Mouse (Mus musculus): ENCODE data around the gene Fgfr2. TPM values are rescaled to one million over a fixed set of nuclear protein-coding genes. Genes with fewer than 3 reads are reported as not detected.

Gene Fgfr2
- total and polyA plus RNA-seq, 2 experiments from 2014 or later = 12.1 to 32.6 TPM

DNA sequence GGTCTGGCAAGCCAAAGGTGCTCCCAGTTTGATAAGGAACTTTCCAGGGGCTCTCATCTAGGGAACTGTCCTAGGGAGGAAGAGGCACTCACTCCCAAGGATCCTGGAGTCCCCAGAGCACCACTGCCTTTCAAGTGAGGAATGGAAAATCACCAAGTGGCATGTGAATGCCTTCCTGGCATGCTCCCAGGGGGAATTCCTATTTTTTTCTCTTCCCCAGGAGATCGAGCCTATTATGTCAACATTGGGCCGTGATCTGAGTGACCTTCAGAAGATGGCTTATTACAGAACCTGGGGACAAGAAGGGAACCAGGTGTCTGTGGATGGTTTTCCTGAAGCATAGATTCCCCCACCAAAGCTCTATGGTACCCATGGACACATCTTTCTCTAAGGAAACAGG lies 371.4 kb downstream of the Fgfr2 start:
- no peak for TF ChIP-seq CTCF (IDR thresholded peaks at IDR 0.05)
- Histone ChIP-seq H3K36me3 (ENCODE audit: insufficient read depth, low read length) (no peaks in the 10 kb centered on the region), H3K27ac (ENCODE audit: low read depth, low read length) (no peak overlapping the region), H3K9me3 (ENCODE audit: low read length) (no peaks in the 10 kb centered on the region), H3K27me3 (ENCODE audit: insufficient read depth, low read length) (no peaks in the 10 kb centered on the region), H3K9ac (replicated peaks; ENCODE audit: low read length, poor library complexity, severe bottlenecking) (no peak overlapping the region), H3K4me1 (ENCODE audit: insufficient read depth, low read length) (peaks cover 7% of the 10 kb centered on the region), H3K4me2 (ENCODE audit: low read depth, low read length, poor library complexity, severe bottlenecking) (no peak overlapping the region), H3K4me3 (ENCODE audit: low read depth, low read length) (no peak overlapping the region)
- DNase-seq (ENCODE audit: low spot score) (no peak), ATAC-seq (ENCODE audit: low FRiP score) (no peak)
- 57% methylated on average over 2 of the region's 2 CpGs for WGBS

DNA sequence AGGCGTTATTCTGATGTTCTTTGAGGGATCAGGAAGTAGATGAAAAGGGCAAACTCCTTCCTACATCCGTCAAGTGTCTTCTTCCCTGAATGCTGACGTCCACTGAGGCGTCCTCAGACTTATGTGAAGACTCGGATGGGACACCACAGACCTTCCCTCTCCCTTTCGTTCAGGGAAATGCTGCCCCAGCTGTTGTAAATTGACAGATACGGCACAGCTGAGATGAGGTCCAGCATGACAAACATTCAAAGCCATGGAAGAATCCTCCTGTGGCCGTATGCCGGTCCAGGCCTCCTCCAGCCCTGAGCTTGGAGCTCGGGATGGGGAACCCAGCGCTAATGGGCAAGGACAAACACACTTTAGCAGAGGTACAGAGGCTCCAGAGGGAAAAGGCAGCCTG lies 373.6 kb downstream of the Fgfr2 start:
- 91% methylated on average over 11 of the region's 11 CpGs for WGBS
- DNase-seq (ENCODE audit: low spot score) (no peak), ATAC-seq (ENCODE audit: low FRiP score) (no peak)
- peaks cover 3% of the 10 kb centered on the region; the same call in 1 of the 2 replicates for H3K4me1 ChIP-seq (ENCODE audit: insufficient read depth, low read length)
- no peak overlapping the region for H3K4me3 ChIP-seq (ENCODE audit: low read depth, low read length)
- no peaks in the 10 kb centered on the region for H3K36me3 ChIP-seq (ENCODE audit: insufficient read depth, low read length)
- no peak overlapping the region for H3K27ac ChIP-seq (ENCODE audit: low read depth, low read length)
- TF ChIP-seq CTCF (IDR thresholded peaks at IDR 0.05) = no peak
- no peaks in the 10 kb centered on the region for H3K9me3 ChIP-seq (ENCODE audit: low read length)
- H3K9ac ChIP-seq (replicated peaks; ENCODE audit: low read length, poor library complexity, severe bottlenecking) = no peak overlapping the region
- H3K27me3 ChIP-seq (ENCODE audit: insufficient read depth, low read length) = no peaks in the 10 kb centered on the region
- no peak overlapping the region for H3K4me2 ChIP-seq (ENCODE audit: low read depth, low read length, poor library complexity, severe bottlenecking)

DNA sequence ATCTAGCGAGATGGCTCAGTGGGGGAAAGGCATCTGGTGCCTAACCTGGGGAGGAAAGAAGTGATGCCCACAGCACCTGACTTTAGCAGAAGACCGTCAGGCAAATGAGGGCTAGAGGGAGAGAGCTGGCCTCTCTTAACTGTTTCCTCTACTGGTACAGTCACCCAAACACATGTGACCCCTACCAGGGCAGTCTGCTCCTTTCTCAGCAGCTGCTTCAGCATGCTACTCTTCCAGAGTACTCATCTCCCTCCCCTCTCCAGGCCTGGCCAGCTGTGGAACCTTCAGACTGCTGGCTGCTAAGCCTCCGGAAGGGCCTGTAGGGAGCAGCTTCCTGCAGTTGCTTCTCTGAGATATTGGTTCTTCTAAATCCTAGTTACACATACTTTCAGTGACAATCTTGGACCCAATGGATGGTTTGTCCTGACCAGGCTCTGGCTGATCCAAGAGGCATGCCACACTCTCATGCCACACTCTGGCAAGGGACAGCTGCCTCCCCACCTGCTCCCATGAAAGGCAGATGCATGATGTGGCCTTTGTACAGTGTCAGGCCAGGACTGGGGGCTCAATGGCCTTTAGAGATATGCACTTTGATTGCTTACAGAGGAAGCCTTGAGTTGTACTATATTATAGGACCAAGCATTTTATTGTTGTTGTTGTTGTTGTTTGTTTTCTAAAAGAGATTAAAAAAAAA lies 374.9 kb downstream of the Fgfr2 start:
- ATAC-seq (ENCODE audit: low FRiP score) (no peak), DNase-seq (ENCODE audit: low spot score) (no peak)
- Histone ChIP-seq H3K4me1 (ENCODE audit: insufficient read depth, low read length) (no peaks in the 10 kb centered on the region), H3K36me3 (ENCODE audit: insufficient read depth, low read length) (no peaks in the 10 kb centered on the region), H3K4me2 (ENCODE audit: low read depth, low read length, poor library complexity, severe bottlenecking) (no peak overlapping the region), H3K27me3 (ENCODE audit: insufficient read depth, low read length) (no peaks in the 10 kb centered on the region), H3K27ac (ENCODE audit: low read depth, low read length) (no peak overlapping the region), H3K4me3 (ENCODE audit: low read depth, low read length) (no peak overlapping the region), H3K9me3 (ENCODE audit: low read length) (no peaks in the 10 kb centered on the region), H3K9ac (replicated peaks; ENCODE audit: low read length, poor library complexity, severe bottlenecking) (no peak overlapping the region)
- WGBS = 91% methylated on average over 3 of the region's 3 CpGs
- no peak for TF ChIP-seq CTCF (IDR thresholded peaks at IDR 0.05)

DNA sequence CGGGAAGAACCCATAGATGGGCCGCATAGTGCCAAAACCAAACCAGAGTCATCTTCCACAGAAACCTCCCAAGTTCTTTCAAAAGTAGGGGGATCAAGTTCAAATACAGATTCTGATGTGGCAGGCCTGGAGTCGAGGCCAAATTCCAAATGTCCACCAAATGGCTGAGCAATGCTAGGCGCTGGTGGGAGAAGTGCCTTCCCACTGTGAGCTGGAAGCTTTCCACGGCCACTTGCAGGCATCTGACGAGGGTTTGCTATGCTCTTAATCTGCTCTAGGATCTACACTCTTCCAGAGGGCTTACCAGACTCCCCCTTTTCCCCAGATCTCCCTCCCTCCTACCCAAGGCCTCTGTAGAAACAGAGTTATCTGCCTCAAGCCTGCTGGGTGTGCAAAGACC lies 376.1 kb downstream of the Fgfr2 start:
- Histone ChIP-seq H3K4me3 (ENCODE audit: low read depth, low read length) (no peak overlapping the region), H3K4me2 (ENCODE audit: low read depth, low read length, poor library complexity, severe bottlenecking) (no peak overlapping the region), H3K9ac (replicated peaks; ENCODE audit: low read length, poor library complexity, severe bottlenecking) (no peak overlapping the region), H3K27ac (ENCODE audit: low read depth, low read length) (no peak overlapping the region), H3K4me1 (ENCODE audit: insufficient read depth, low read length) (no peaks in the 10 kb centered on the region), H3K9me3 (ENCODE audit: low read length) (no peaks in the 10 kb centered on the region), H3K36me3 (ENCODE audit: insufficient read depth, low read length) (no peaks in the 10 kb centered on the region), H3K27me3 (ENCODE audit: insufficient read depth, low read length) (no peaks in the 10 kb centered on the region)
- ATAC-seq (ENCODE audit: low FRiP score) (no peak), DNase-seq (ENCODE audit: low spot score) (peak; percentile 34)
- WGBS = 80% methylated on average over 6 of the region's 6 CpGs
- no peak for TF ChIP-seq CTCF (IDR thresholded peaks at IDR 0.05)

GRCm38 (mm10) chr7:132742912-132743311 lies 380.2 kb downstream of the Fgfr2 start:
- DNase-seq (ENCODE audit: low spot score) (no peak), ATAC-seq (ENCODE audit: low FRiP score) (no peak)
- 94% methylated on average over 5 of the region's 5 CpGs for WGBS
- Histone ChIP-seq H3K27ac (ENCODE audit: low read depth, low read length) (no peak overlapping the region), H3K9me3 (ENCODE audit: low read length) (no peaks in the 10 kb centered on the region), H3K4me3 (ENCODE audit: low read depth, low read length) (no peak overlapping the region), H3K36me3 (ENCODE audit: insufficient read depth, low read length) (no peaks in the 10 kb centered on the region), H3K27me3 (ENCODE audit: insufficient read depth, low read length) (no peaks in the 10 kb centered on the region), H3K4me1 (ENCODE audit: insufficient read depth, low read length) (no peaks in the 10 kb centered on the region), H3K9ac (replicated peaks; ENCODE audit: low read length, poor library complexity, severe bottlenecking) (no peak overlapping the region), H3K4me2 (ENCODE audit: low read depth, low read length, poor library complexity, severe bottlenecking) (no peak overlapping the region)
- TF ChIP-seq CTCF (IDR thresholded peaks at IDR 0.05) = no peak

- WGBS = 84% methylated on average over 6 of the region's 6 CpGs
- no peak overlapping the region for H3K27ac ChIP-seq (ENCODE audit: low read depth, low read length)
- no peaks in the 10 kb centered on the region for H3K4me1 ChIP-seq (ENCODE audit: insufficient read depth, low read length)
- H3K4me3 ChIP-seq (ENCODE audit: low read depth, low read length) = no peak overlapping the region
- H3K9ac ChIP-seq (replicated peaks; ENCODE audit: low read length, poor library complexity, severe bottlenecking) = no peak overlapping the region
- no peaks in the 10 kb centered on the region for H3K27me3 ChIP-seq (ENCODE audit: insufficient read depth, low read length)
- TF ChIP-seq CTCF (IDR thresholded peaks at IDR 0.05) = no peak
- DNase-seq (ENCODE audit: low spot score) = no peak
- no peaks in the 10 kb centered on the region for H3K9me3 ChIP-seq (ENCODE audit: low read length)
- no peaks in the 10 kb centered on the region for H3K36me3 ChIP-seq (ENCODE audit: insufficient read depth, low read length)
- H3K4me2 ChIP-seq (ENCODE audit: low read depth, low read length, poor library complexity, severe bottlenecking) = no peak overlapping the region
- no peak for ATAC-seq (ENCODE audit: low FRiP score)
Measured at GRCm38 (mm10) chr7:132739829-132740228, 383.3 kb downstream of the Fgfr2 start.

Data from midbrain, postnatal 0 days (tissue).